Mouse (Mus musculus) ovary, adult 2 months (tissue): ENCODE measurements around the gene Gdpd2. TPM values are rescaled to one million over a fixed set of nuclear protein-coding genes. Genes with fewer than 3 reads are reported as not detected.

Source experiments
- polyA plus RNA-seq: library from polyadenylated mRNA; depleted of rRNA; stranded (reverse); fragments of >200 nt; gene quantifications from 2 replicates; pipeline ENCODE4 v1.2.3, GENCODE M21; 2012; rRNA removed

Gdpd2 gene
- 53.7 and 59.2 TPM in 2 replicates for polyA plus RNA-seq

GRCm38 (mm10) chrX:100729665-100730188 is at the start of gene Gdpd2:
Gdpd2 (plus strand) TSS chrX:100729873.

GRCm38 (mm10) chrX:100767181-100767884 is 37.7 kb downstream of the Gdpd2 start, which contains the start of gene Dlg3:
Dlg3 (plus strand) TSS chrX:100767722.

Other genes starting within 250 kb of the Gdpd2 start
- 13.3 and 18.1 TPM in 2 replicates for gene Igbp1, start 235.6 kb upstream of the Gdpd2 start, polyA plus RNA-seq
- not detected in 2 replicates for gene Dgat2l6, start 205.0 kb upstream of the Gdpd2 start, polyA plus RNA-seq
- not detected in 2 replicates for gene Awat1, start 157.6 kb upstream of the Gdpd2 start, polyA plus RNA-seq
- 0.05 and 0.06 TPM in 2 replicates for gene P2ry4, start 135.0 kb upstream of the Gdpd2 start, polyA plus RNA-seq
- not detected in 2 replicates for gene Arr3, start 124.4 kb upstream of the Gdpd2 start, polyA plus RNA-seq
- gene Kif4, start 104.1 kb upstream of the Gdpd2 start, polyA plus RNA-seq = 1.1 and 1.9 TPM in 2 replicates
- 10.7 and 14.5 TPM in 2 replicates for gene Pdzd11, start 103.3 kb upstream of the Gdpd2 start, polyA plus RNA-seq
- 7.8 and 15.1 TPM in 2 replicates for gene Dlg3, start 37.8 kb downstream of the Gdpd2 start, polyA plus RNA-seq